Mouse (Mus musculus) mammary gland, adult 2 months (tissue): ENCODE data around the gene Clec4a1. TPM values are rescaled to one million over a fixed set of nuclear protein-coding genes. Genes with fewer than 3 reads are reported as not detected.

Experiments used
- polyA plus RNA-seq: library from polyadenylated mRNA; depleted of rRNA; stranded (reverse); fragments of >200 nt; gene quantifications from 2 replicates; pipeline ENCODE4 v1.2.3, GENCODE M21; 2012; ENCODE audit warnings: low replicate concordance; rRNA removed

Gene Clec4a1
- polyA plus RNA-seq = 4.8 and 14.8 TPM in 2 replicates

DNA sequence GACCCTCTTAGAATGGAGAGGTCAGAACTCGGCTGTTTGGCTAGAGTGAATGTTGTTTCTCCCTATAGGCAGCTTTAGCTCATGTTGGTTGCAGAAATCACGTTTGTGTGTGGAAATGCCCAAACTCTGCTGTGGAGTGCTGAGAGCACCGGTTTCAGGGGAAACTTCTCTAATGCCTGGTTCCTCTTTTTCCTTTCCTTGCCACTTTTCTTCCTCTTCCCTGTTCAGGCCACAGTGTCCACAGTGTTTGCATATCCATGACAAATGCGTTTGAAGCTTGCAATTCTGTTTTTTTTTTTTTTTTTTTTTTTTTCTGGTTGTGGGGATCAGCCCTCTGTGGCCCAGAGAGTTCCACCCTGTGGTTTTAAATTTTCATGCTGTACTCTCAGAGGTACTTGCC lies at the start of gene Clec4a1:
Clec4a1 (plus strand) TSS at position 398 of the 400 bp plus-strand sequence.

DNA sequence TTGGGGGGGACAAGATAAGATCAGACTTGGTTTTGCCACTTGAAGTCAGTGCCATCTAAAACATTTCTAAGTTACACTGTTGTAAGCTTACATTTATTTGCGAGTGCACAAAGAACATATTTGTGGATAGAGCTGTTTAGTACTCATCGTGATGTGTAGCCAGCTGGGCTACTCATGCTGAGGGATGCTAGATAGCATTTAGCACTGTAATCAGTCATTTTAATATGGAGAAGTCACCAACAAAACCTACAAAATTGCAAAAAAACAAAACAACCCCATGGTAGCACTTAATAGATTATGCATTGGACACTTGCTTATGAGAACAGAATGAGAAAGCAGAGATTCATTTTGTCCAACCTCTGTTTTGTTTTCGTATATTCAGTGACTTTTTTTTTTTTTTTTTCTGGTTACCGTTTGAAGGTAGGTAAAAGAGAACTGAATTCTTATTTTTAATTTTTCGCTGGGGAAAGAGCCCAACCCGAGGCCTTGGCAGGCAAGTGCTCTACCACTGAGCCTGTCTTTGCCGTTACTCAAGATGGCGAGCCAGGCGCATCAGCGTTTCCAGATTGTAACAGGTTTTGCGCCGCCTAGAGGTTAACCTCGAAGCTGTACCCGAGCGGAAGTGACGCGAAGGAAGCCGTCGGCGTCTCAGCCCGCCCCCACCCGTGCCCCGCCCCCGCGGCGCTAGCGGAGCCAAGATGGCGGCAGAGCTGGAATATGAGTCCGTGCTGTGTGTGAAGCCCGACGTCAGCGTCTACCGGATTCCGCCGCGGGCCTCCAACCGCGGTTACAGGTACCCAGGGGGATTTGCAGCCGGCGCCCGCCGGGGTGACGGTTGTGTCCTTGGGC lies 47.6 kb upstream of the Clec4a1 start, which contains the start of gene Necap1:
Necap1 (plus strand) TSS at position 604 of the 849 bp plus-strand sequence.

GRCm38 (mm10) chr6:122952401-122952800 lies 30.8 kb downstream of the Clec4a1 start, which contains the start of gene Clec4a3:
Gene Clec4a3, plus strand, starts transcription at chr6:122952515.

Other genes starting within 250 kb of the Clec4a1 start
- gene Nanog, start 214.4 kb upstream of the Clec4a1 start, polyA plus RNA-seq = 0.14 and 0.22 TPM in 2 replicates
- 5.2 and 7.5 TPM in 2 replicates for gene Slc2a3, start 120.2 kb upstream of the Clec4a1 start, polyA plus RNA-seq
- gene Foxj2, start 101.9 kb upstream of the Clec4a1 start, polyA plus RNA-seq = 12.5 and 17.2 TPM in 2 replicates
- 5.6 and 17.1 TPM in 2 replicates for gene C3ar1, start 65.7 kb upstream of the Clec4a1 start, polyA plus RNA-seq
- 9.5 and 23.8 TPM in 2 replicates for gene Necap1, start 47.4 kb upstream of the Clec4a1 start, polyA plus RNA-seq
- gene Clec4a3, start 30.7 kb downstream of the Clec4a1 start, polyA plus RNA-seq = 1.9 and 7.7 TPM in 2 replicates
- not detected in 2 replicates for gene Clec4a4, start 68.5 kb downstream of the Clec4a1 start, polyA plus RNA-seq
- gene Clec4b1, start 128.1 kb downstream of the Clec4a1 start, polyA plus RNA-seq = 5.3 and 13.1 TPM in 2 replicates
- gene Clec4a2, start 184.6 kb downstream of the Clec4a1 start, polyA plus RNA-seq = 2.5 and 6.4 TPM in 2 replicates